Mouse (Mus musculus): ENCODE measurements around the gene Ehd1.

DNA sequence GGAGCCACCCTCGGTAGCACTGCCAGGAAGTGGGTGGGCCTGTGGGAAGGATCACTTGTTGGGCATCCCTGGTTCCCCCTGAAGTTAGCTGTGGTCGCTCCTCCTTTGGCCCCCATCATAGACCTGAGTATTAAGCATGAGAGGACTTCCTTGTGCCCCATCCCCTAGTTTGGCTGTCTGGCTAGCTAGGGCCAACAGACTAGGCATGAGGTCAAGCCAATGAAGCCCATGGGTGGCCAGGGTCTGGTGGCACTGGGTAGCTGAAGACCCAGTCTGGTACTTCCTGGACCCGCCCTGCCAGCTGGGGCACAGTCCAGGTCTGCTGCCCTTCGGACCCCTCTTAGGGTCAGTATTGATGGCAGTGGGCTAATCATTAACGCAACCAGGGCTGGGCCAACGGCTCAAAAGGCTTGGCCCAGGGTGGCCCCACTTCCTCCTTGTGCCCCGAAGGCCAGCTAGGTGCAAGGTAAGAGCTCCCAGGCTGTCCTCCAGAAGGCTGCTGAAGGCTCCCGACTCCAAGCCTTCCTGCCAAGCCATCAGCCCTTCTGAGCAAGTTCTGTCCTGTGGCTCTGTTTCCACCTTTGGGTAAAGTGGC, 13.6 kb upstream of the Ehd1 start:
- TF ChIP-seq CTCF (IDR thresholded peaks at IDR 0.05; ENCODE audit: extremely low read depth, insufficient read depth, insufficient read length, insufficient replicate concordance) (no peak), POLR2A (IDR thresholded peaks at IDR 0.05; ENCODE audit: low read depth, low read length) (no peak)

Data from spleen, adult 2 months (tissue).